Mouse (Mus musculus) testis, adult 2 months (tissue): ENCODE measurements around the gene Eif2ak2.

Experiments used
- CTCF ChIP-seq: fragments of 200-500 bp; IDR thresholded peaks from 2 replicates; pipeline ENCODE4 v1.5.1; 2012; ENCODE audit warnings: low read depth, mild to moderate bottlenecking, inconsistent platforms, low read length, moderate library complexity; ENCODE audit not compliant: control insufficient read depth, insufficient read depth, insufficient replicate concordance
- POLR2A ChIP-seq: fragments of 200-500 bp; IDR thresholded peaks from 2 replicates; pipeline ENCODE4 v1.6.1; 2012; ENCODE audit warnings: low read depth, mild to moderate bottlenecking, inconsistent platforms, low read length, moderate library complexity; ENCODE audit not compliant: control insufficient read depth

DNA sequence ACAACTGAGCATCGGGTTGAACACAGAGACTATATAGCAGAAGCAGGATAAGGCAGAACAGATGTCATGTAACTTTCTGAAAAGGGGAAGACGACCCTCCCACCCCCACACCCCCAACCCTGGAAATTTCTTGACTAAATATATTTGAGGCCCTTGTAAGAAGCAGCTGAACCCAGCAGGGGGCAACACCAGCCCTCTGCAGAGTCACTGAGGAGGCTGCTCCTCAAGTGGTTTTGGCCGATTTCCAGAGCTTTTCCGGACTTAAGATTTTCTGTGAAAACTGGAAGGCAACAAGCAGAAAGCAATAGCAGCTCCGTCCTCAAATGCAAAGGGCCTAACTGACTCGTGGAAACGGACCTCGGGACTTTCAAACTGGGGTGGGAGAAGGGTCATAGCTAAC, 13.0 kb upstream of the Eif2ak2 start:
- peak; percentile 30; the same call in 1 of the 2 replicates for TF ChIP-seq CTCF
- no peak for TF ChIP-seq POLR2A
